Mouse (Mus musculus) neural tube, embryonic 11.5 days (tissue): ENCODE measurements around the gene Izumo1r. TPM values are rescaled to one million over a fixed set of nuclear protein-coding genes. Genes with fewer than 3 reads are reported as not detected.

Experiments used
- ATAC-seq: fragments of 200-750 bp; cut with Nextera tagmentation; 2 replicates; pipeline ENCODE4 v1.8.0; 2017; ENCODE audit warnings: moderate number of reproducible peaks, mild to moderate bottlenecking, moderate TSS enrichment, moderate library complexity; ENCODE audit not compliant: insufficient read depth, low FRiP score, low TSS enrichment
- DNase-seq: peaks from one replicate; pipeline ENCODE4 v3.0.0-alpha.2; 2015; ENCODE audit warnings: low spot score
- H3K27ac ChIP-seq: fragments of 300-500 bp; sonication (generic); 2 replicates; pipeline ENCODE4 v1.5.1; 2014; ENCODE audit warnings: low read depth, mild to moderate bottlenecking, low read length
- H3K27me3 ChIP-seq: fragments of 300-500 bp; sonication (generic); 2 replicates; pipeline ENCODE4 v1.6.1; 2014; ENCODE audit warnings: mild to moderate bottlenecking, low read length, mixed read lengths; ENCODE audit not compliant: control insufficient read depth, insufficient read depth
- H3K36me3 ChIP-seq: fragments of 300-500 bp; sonication (generic); 2 replicates; pipeline ENCODE4 v1.6.1; 2014; ENCODE audit warnings: mild to moderate bottlenecking, low read length, moderate library complexity, mixed read lengths; ENCODE audit not compliant: control insufficient read depth, insufficient read depth
- H3K4me1 ChIP-seq: fragments of 300-500 bp; sonication (generic); 2 replicates; pipeline ENCODE4 v1.6.1; 2014; ENCODE audit warnings: low read length, mixed read lengths; ENCODE audit not compliant: control insufficient read depth, insufficient read depth
- H3K4me2 ChIP-seq: fragments of 300-500 bp; sonication (generic); 2 replicates; pipeline ENCODE4 v1.6.1; 2014; ENCODE audit warnings: low read depth, mild to moderate bottlenecking, moderate library complexity
- H3K4me3 ChIP-seq: fragments of 300-500 bp; sonication (generic); 2 replicates; pipeline ENCODE4 v1.5.1; 2014; ENCODE audit warnings: low read depth, low read length
- H3K9ac ChIP-seq: fragments of 300-500 bp; sonication (generic); 2 replicates; pipeline ENCODE4 v1.6.1; 2014; ENCODE audit warnings: mild to moderate bottlenecking, low read length
- H3K9me3 ChIP-seq: fragments of 300-500 bp; sonication (generic); 2 replicates; pipeline ENCODE4 v1.6.1; 2016; ENCODE audit warnings: low read length; ENCODE audit not compliant: control insufficient read depth
- WGBS: fragments of 180-500 bp; shearing (Covaris S2); extraction: QIAGEN DNeasy Blood & Tissue Kit; methylation state at CpG from one replicate; pipeline ENCODE4 v1.1.7; 2014; 5-methylcytosine and 5-hydroxymethylcytosine counted together
- polyA plus RNA-seq: library from polyadenylated mRNA; unstranded; fragments of >200 nt; fragmentation: Nextera tagmentation; extraction: Ambion mirVana; gene quantifications from 2 replicates; pipeline ENCODE4 v1.2.1, GENCODE M21; 2014

Gene Izumo1r
- not detected in 2 replicates for polyA plus RNA-seq

- H3K4me3 ChIP-seq, result no peak within 1 kb of the TSS
- no peak for DNase-seq
- WGBS, result 34% methylated on average over 11 of the region's 11 CpGs
- H3K9me3 ChIP-seq, result no peaks in the 10 kb centered on the region
- H3K36me3 ChIP-seq, result no peaks in the 10 kb centered on the region
- no peak within 1 kb of the TSS for H3K9ac ChIP-seq
- no peaks in the 10 kb centered on the region; the same call in 1 of the 2 replicates for H3K4me1 ChIP-seq
- 0 out of 2 replicates have a peak, but pooled peaks have one; percentile 31 for ATAC-seq
- H3K27me3 ChIP-seq, result no peaks in the 10 kb centered on the region
- H3K27ac ChIP-seq, result no peak within 1 kb of the TSS
- H3K4me2 ChIP-seq, result no peak within 1 kb of the TSS
These were observed at the start of gene Izumo1r for GRCm38 (mm10) chr9:14903581-14904378. Izumo1r (minus strand) TSS chr9:14903949.

- Histone ChIP-seq H3K4me3 (no peak overlapping the region), H3K27me3 (no peaks in the 10 kb centered on the region), H3K36me3 (no peaks in the 10 kb centered on the region), H3K4me2 (no peak overlapping the region), H3K9me3 (no peaks in the 10 kb centered on the region), H3K9ac (no peak overlapping the region), H3K27ac (no peak overlapping the region), H3K4me1 (no peaks in the 10 kb centered on the region)
- no peak for DNase-seq
- WGBS, result 59% methylated on average over 5 of the region's 5 CpGs
- ATAC-seq, result no peak
These were observed 47.3 kb upstream of the Izumo1r start for GRCm38 (mm10) chr9:14951072-14951471.

- no peak overlapping the region for H3K27ac ChIP-seq
- WGBS, result 83% methylated on average over 5 of the region's 5 CpGs
- no peaks in the 10 kb centered on the region for H3K27me3 ChIP-seq
- no peak overlapping the region for H3K4me2 ChIP-seq
- no peaks in the 10 kb centered on the region for H3K9me3 ChIP-seq
- H3K9ac ChIP-seq, result no peak overlapping the region
- ATAC-seq, result no peak
- H3K36me3 ChIP-seq, result no peaks in the 10 kb centered on the region
- no peaks in the 10 kb centered on the region for H3K4me1 ChIP-seq
- DNase-seq, result no peak
- no peak overlapping the region for H3K4me3 ChIP-seq
These were observed 45.1 kb upstream of the Izumo1r start for GRCm38 (mm10) chr9:14948843-14949242.

- H3K36me3 ChIP-seq, result no peaks in the 10 kb centered on the region
- H3K4me1 ChIP-seq, result no peaks in the 10 kb centered on the region
- DNase-seq (no peak), ATAC-seq (no peak)
- no peaks in the 10 kb centered on the region for H3K27me3 ChIP-seq
- no peak overlapping the region for H3K9ac ChIP-seq
- H3K4me3 ChIP-seq, result no peak overlapping the region
- H3K4me2 ChIP-seq, result no peak overlapping the region
- 74% methylated on average over 4 of the region's 4 CpGs for WGBS
- no peaks in the 10 kb centered on the region for H3K9me3 ChIP-seq
- no peak overlapping the region for H3K27ac ChIP-seq
These were observed 42.9 kb upstream of the Izumo1r start for GRCm38 (mm10) chr9:14946677-14947076.

- no peaks in the 10 kb centered on the region for H3K27me3 ChIP-seq
- H3K9ac ChIP-seq, result no peak overlapping the region
- WGBS, result 64% methylated on average over 3 of the region's 3 CpGs
- DNase-seq, result no peak
- no peak overlapping the region for H3K4me3 ChIP-seq
- H3K4me2 ChIP-seq, result no peak overlapping the region
- H3K27ac ChIP-seq, result no peak overlapping the region
- no peak for ATAC-seq
- no peaks in the 10 kb centered on the region for H3K4me1 ChIP-seq
- H3K36me3 ChIP-seq, result no peaks in the 10 kb centered on the region
- no peaks in the 10 kb centered on the region for H3K9me3 ChIP-seq
These were observed 42.2 kb upstream of the Izumo1r start for GRCm38 (mm10) chr9:14945919-14946318.

GRCm38 (mm10) chr9:14942143-14942720 lies 38.5 kb upstream of the Izumo1r start:
- Histone ChIP-seq H3K27ac (no peak overlapping the region), H3K36me3 (no peaks in the 10 kb centered on the region), H3K9ac (no peak overlapping the region), H3K4me2 (no peak overlapping the region), H3K4me3 (no peak overlapping the region), H3K27me3 (no peaks in the 10 kb centered on the region), H3K9me3 (no peaks in the 10 kb centered on the region), H3K4me1 (no peaks in the 10 kb centered on the region)
- ATAC-seq (no peak), DNase-seq (no peak)
- WGBS, result 61% methylated on average over 3 of the region's 3 CpGs

- Histone ChIP-seq H3K9me3 (no peaks in the 10 kb centered on the region), H3K9ac (no peak overlapping the region), H3K4me3 (no peak overlapping the region), H3K4me2 (no peak overlapping the region), H3K27me3 (no peaks in the 10 kb centered on the region), H3K27ac (no peak overlapping the region), H3K4me1 (no peaks in the 10 kb centered on the region), H3K36me3 (no peaks in the 10 kb centered on the region)
- DNase-seq, result no peak
- no peak for ATAC-seq
- 82% methylated on average over 3 of the region's 3 CpGs for WGBS
These were observed 35.9 kb upstream of the Izumo1r start for GRCm38 (mm10) chr9:14939610-14940009.

- Histone ChIP-seq H3K27me3 (no peaks in the 10 kb centered on the region), H3K4me2 (no peak overlapping the region), H3K36me3 (no peaks in the 10 kb centered on the region), H3K27ac (no peak overlapping the region), H3K4me1 (no peaks in the 10 kb centered on the region), H3K9ac (no peak overlapping the region), H3K9me3 (no peaks in the 10 kb centered on the region), H3K4me3 (no peak overlapping the region)
- WGBS, result 95% methylated on average over 1 of the region's 1 CpGs
- ATAC-seq (no peak), DNase-seq (no peak)
These were observed 33.6 kb upstream of the Izumo1r start for GRCm38 (mm10) chr9:14937308-14937707.

GRCm38 (mm10) chr9:14934851-14935250 lies 31.1 kb upstream of the Izumo1r start:
- no peaks in the 10 kb centered on the region for H3K4me1 ChIP-seq
- H3K27ac ChIP-seq, result no peak overlapping the region
- H3K4me3 ChIP-seq, result no peak overlapping the region
- DNase-seq, result no peak
- WGBS, result 55% methylated on average over 2 of the region's 2 CpGs
- H3K9ac ChIP-seq, result no peak overlapping the region
- no peak overlapping the region for H3K4me2 ChIP-seq
- no peaks in the 10 kb centered on the region for H3K36me3 ChIP-seq
- no peaks in the 10 kb centered on the region for H3K27me3 ChIP-seq
- ATAC-seq, result no peak
- H3K9me3 ChIP-seq, result no peaks in the 10 kb centered on the region
